In genomic region chr12:85296915-85297314, GRCm38 (mm10) we compare ENCODE assay signal across 28 mouse cellular contexts. TPM values are rescaled to one million over a fixed set of nuclear protein-coding genes. Genes with fewer than 3 reads are reported as not detected.
DNase-seq lines count a peak whose midpoint lies in the region; ATAC-seq and TF ChIP-seq lines count a peak whose summit lies in the region.
"Had no signal": no experiment of that assay in that cellular context is flagged by ENCODE, and none has a peak within 500 bp of the region (broad histone marks: within the 10 kb centered on the region; RNA-seq: fewer than 3 reads in every experiment).

No protein-coding gene starts in this region.

- no peaks in the 10 kb centered on the region for H3K27me3 ChIP-seq in kidney, embryonic 15.5 days
- peaks cover 6% of the 10 kb centered on the region; the same call in 1 of the 2 replicates for H3K27me3 ChIP-seq in E14TG2a.4 (ENCODE audit: insufficient read depth, low read length)
- no peaks in the 10 kb centered on the region for H3K27me3 ChIP-seq in limb, embryonic 12.5 days
- H3K27me3 ChIP-seq: forebrain, embryonic 13.5 days; hindbrain, embryonic 13.5 days; lung, embryonic 15.5 days had no signal

- no peak overlapping the region for H3K9ac ChIP-seq in kidney, embryonic 15.5 days
- H3K9ac ChIP-seq in ES-E14 (ENCODE audit: insufficient read depth, low read depth, low read length, poor library complexity, severe bottlenecking): peak overlapping the region; percentile 49; the same call in 1 of the 2 replicates
- H3K9ac ChIP-seq in limb, embryonic 12.5 days (replicated peaks): no peak overlapping the region
- H3K9ac ChIP-seq: forebrain, embryonic 13.5 days; hindbrain, embryonic 13.5 days; lung, embryonic 15.5 days had no signal

- 65% methylated on average over 5 of the region's 5 CpGs for WGBS in kidney, embryonic 15.5 days
- WGBS in limb, embryonic 12.5 days: 63% methylated on average over 5 of the region's 5 CpGs

- H3K27ac ChIP-seq in kidney, embryonic 15.5 days: peak overlapping the region; percentile 80; the same call in 1 of the 2 replicates
- no peak overlapping the region for H3K27ac ChIP-seq in ES-E14 (ENCODE audit: insufficient read depth, low read depth, low read length, poor library complexity, severe bottlenecking)
- H3K27ac ChIP-seq in limb, embryonic 12.5 days: peak overlapping the region; percentile 42; the same call in 1 of the 2 replicates
- H3K27ac ChIP-seq: forebrain, embryonic 13.5 days; hindbrain, embryonic 13.5 days; lung, embryonic 15.5 days had no signal

- ATAC-seq in kidney, embryonic 15.5 days (replicated peaks; ENCODE audit: low FRiP score): no peak
- no peak for ATAC-seq in limb, embryonic 12.5 days (ENCODE audit: insufficient number of reproducible peaks, insufficient read depth, low FRiP score, low TSS enrichment, low read depth)
- ATAC-seq: forebrain, embryonic 13.5 days; intestine, postnatal 0 days had no signal

- H3K9me3 ChIP-seq in kidney, embryonic 15.5 days (replicated peaks): peaks cover 16% of the 10 kb centered on the region; the same call in 1 of the 2 replicates
- H3K9me3 ChIP-seq in E14TG2a.4 (ENCODE audit: low read length) (peaks cover 14% of the 10 kb centered on the region), ES-E14 (ENCODE audit: control insufficient read depth, insufficient read depth, low read depth, low read length) (0 out of 2 replicates have a peak, but pooled peaks cover 3% of the 10 kb centered on the region)
- H3K9me3 ChIP-seq in limb, embryonic 12.5 days: peaks cover 7% of the 10 kb centered on the region
- H3K9me3 ChIP-seq: megakaryocyte, embryonic 14.5 days had no signal

- TF ChIP-seq CTCF in E14TG2a.4 (conservative IDR thresholded peaks at IDR 0.05; ENCODE audit: low read length): no peak

- no peak overlapping the region for H3K4me2 ChIP-seq in kidney, embryonic 15.5 days
- no peak overlapping the region for H3K4me2 ChIP-seq in limb, embryonic 12.5 days
- H3K4me2 ChIP-seq: forebrain, embryonic 13.5 days; heart, embryonic 11.5 days; hindbrain, embryonic 13.5 days; liver, embryonic 11.5 days; lung, embryonic 15.5 days had no signal

- no peak for DNase-seq in kidney, adult 9 months
- no peak for DNase-seq in ES-E14 (ENCODE audit: low read depth, low spot score)
- DNase-seq in embryo, embryonic 10 days (ENCODE audit: low spot score): no peak
- no peak for DNase-seq in layer of hippocampus, postnatal 10 days (ENCODE audit: low spot score in 2 of 2)
- DNase-seq: adrenal gland, postnatal 10 days; B cell, adult 2 months; cerebellum, adult 8-10 months; cerebellum, postnatal 25 days; gastrocnemius, postnatal 25 days; heart, adult 18-20 months; heart, postnatal 4 days; kidney, postnatal 10 days; left cerebral cortex, postnatal 4 days; lung, postnatal 4 days; midbrain, embryonic 14.5 days; right cerebral cortex, postnatal 14 days; thymus, postnatal 25 days had no signal

- H3K4me3 ChIP-seq in kidney, embryonic 15.5 days (replicated peaks): no peak overlapping the region
- H3K4me3 ChIP-seq in E14TG2a.4 (replicated peaks; ENCODE audit: low read length): 0 out of 2 replicates have a peak overlapping the region, but pooled peaks have one; percentile 68
- no peak overlapping the region for H3K4me3 ChIP-seq in ES-E14 (ENCODE audit: insufficient read depth in 1 of 2, low read depth in 1 of 2, low read length in 2 of 2, poor library complexity in 1 of 2, severe bottlenecking in 1 of 2)
- no peak overlapping the region for H3K4me3 ChIP-seq in limb, embryonic 12.5 days (replicated peaks)
- H3K4me3 ChIP-seq: forebrain, embryonic 13.5 days; hindbrain, embryonic 13.5 days; lung, embryonic 15.5 days; megakaryocyte, embryonic 14.5 days had no signal

- peaks cover 35% of the 10 kb centered on the region for H3K4me1 ChIP-seq in kidney, embryonic 15.5 days
- H3K4me1 ChIP-seq in E14TG2a.4 (replicated peaks; ENCODE audit: low read depth, low read length): peaks cover 19% of the 10 kb centered on the region
- H3K4me1 ChIP-seq in ES-E14 (ENCODE audit: control insufficient read depth in 2 of 2, insufficient read depth in 2 of 2, low read length in 2 of 2, poor library complexity in 1 of 2): peaks cover 0 to 7% of the 10 kb centered on the region in 2 experiments; a peak in 1 of 4 replicates
- peaks cover 28% of the 10 kb centered on the region for H3K4me1 ChIP-seq in limb, embryonic 12.5 days (replicated peaks)
- H3K4me1 ChIP-seq: forebrain, embryonic 13.5 days; hindbrain, embryonic 13.5 days had no signal

- in situ Hi-C loops in ES-E14 (cut with MboI; ENCODE audit: low sequenced_read_pairs in 2 of 2, unreplicated experiment in 2 of 2): no loop called here

- H3K36me3 ChIP-seq in kidney, embryonic 15.5 days: peaks cover 31% of the 10 kb centered on the region
- H3K36me3 ChIP-seq in E14TG2a.4 (ENCODE audit: insufficient read depth, low read length) (peaks cover 22% of the 10 kb centered on the region), ES-E14 (ENCODE audit: control insufficient read depth, insufficient read depth, low read length, poor library complexity, severe bottlenecking) (peaks cover 11% of the 10 kb centered on the region)
- H3K36me3 ChIP-seq in limb, embryonic 12.5 days: peaks cover 31% of the 10 kb centered on the region

TF ChIP-seq in ES-E14, 5 proteins besides CTCF, POLR2A, EP300 and RAD21:
- TF ChIP-seq CHD2 (IDR thresholded peaks at IDR 0.05; ENCODE audit: low read depth, low read length) (no peak), ZNF384 (IDR thresholded peaks at IDR 0.05; ENCODE audit: low read depth, low read length) (no peak), ZC3H11A (IDR thresholded peaks at IDR 0.05; ENCODE audit: borderline replicate concordance, low read depth, low read length) (no peak), HCFC1 (IDR thresholded peaks at IDR 0.05; ENCODE audit: borderline replicate concordance, insufficient read depth, low read length) (no peak), MAFK (IDR thresholded peaks at IDR 0.05; ENCODE audit: insufficient read depth, low read depth, low read length) (no peak)
TF ChIP-seq in ES-E14: peak in this region for 0.

RNA-seq across cellular contexts. Expression of gene Zc2hc1c, which starts 8.5 kb away (rescaled TPM):
- 2.8 and 3.4 TPM in 2 replicates for polyA plus RNA-seq in kidney, embryonic 15.5 days (2015; fragmentation: Nextera tagmentation; extraction: Ambion mirVana)
- 0.45 and 0.63 TPM in 2 replicates for total RNA-seq in ES-E14 (2012; rRNA removed)
- 0.97 and 1.1 TPM in 2 replicates for polyA plus RNA-seq in limb, embryonic 12.5 days (2016; fragmentation: Nextera tagmentation; extraction: Ambion mirVana)
- total RNA-seq in layer of hippocampus, postnatal 10 days (2021): under 1 TPM; 0.33 to 0.71 TPM
- total RNA-seq: monocyte, adult 5-6 weeks had no signal

RNA-seq across cellular contexts. Expression of gene Acyp1, which starts 8.7 kb away (rescaled TPM):
- polyA plus RNA-seq in kidney, embryonic 15.5 days (2015; fragmentation: Nextera tagmentation; extraction: Ambion mirVana): 59.5 and 65.4 TPM in 2 replicates
- total RNA-seq in ES-E14 (2012; rRNA removed): 12.2 and 15.0 TPM in 2 replicates
- 58.6 and 62.8 TPM in 2 replicates for polyA plus RNA-seq in limb, embryonic 12.5 days (2016; fragmentation: Nextera tagmentation; extraction: Ambion mirVana)
- 10 to 100 TPM; 30.6 to 31.9 TPM for total RNA-seq in layer of hippocampus, postnatal 10 days (2021)

RNA-seq across cellular contexts. Expression of gene Mlh3, which starts 26.5 kb away (rescaled TPM):
- 8.7 and 9.6 TPM in 2 replicates for polyA plus RNA-seq in kidney, embryonic 15.5 days (2015; fragmentation: Nextera tagmentation; extraction: Ambion mirVana)
- 12.6 and 13.1 TPM in 2 replicates for total RNA-seq in ES-E14 (2012; rRNA removed)
- polyA plus RNA-seq in limb, embryonic 12.5 days (2016; fragmentation: Nextera tagmentation; extraction: Ambion mirVana): 10.9 and 11.1 TPM in 2 replicates
- 10 to 100 TPM; 12.3 to 13.3 TPM for total RNA-seq in layer of hippocampus, postnatal 10 days (2021)

RNA-seq across cellular contexts. Expression of gene Nek9, which starts 42.2 kb away (rescaled TPM):
- polyA plus RNA-seq in kidney, embryonic 15.5 days (2015; fragmentation: Nextera tagmentation; extraction: Ambion mirVana): 22.3 and 23.0 TPM in 2 replicates
- total RNA-seq in ES-E14 (2012; rRNA removed): 18.1 and 20.4 TPM in 2 replicates
- 31.1 and 39.1 TPM in 2 replicates for polyA plus RNA-seq in limb, embryonic 12.5 days (2016; fragmentation: Nextera tagmentation; extraction: Ambion mirVana)
- total RNA-seq in layer of hippocampus, postnatal 10 days (2021): 10 to 100 TPM; 29.6 to 31.7 TPM
